Mouse (Mus musculus) CD4-positive naive resting alpha-beta T cell, adult 76 days (primary cell): Measurements from ENCODE around the gene Nxt1. TPM values are rescaled to one million over a fixed set of nuclear protein-coding genes. Genes with fewer than 3 reads are reported as not detected.

Experiments used
- total RNA-seq: library from RNA; stranded (reverse); gene quantifications from one replicate; pipeline ENCODE4 v1.2.4, GENCODE M21; 2023

Nxt1 gene
- total RNA-seq: 14.8 TPM

GRCm38 (mm10) chr2:148672199-148673096 is at the start of gene Nxt1:
TSS of gene Nxt1 (plus strand) at chr2:148672601.

GRCm38 (mm10) chr2:148680775-148681291 is 8.4 kb downstream of the Nxt1 start, which contains the start of gene Gzf1:
TSS of gene Gzf1 (plus strand) at chr2:148681023.

Other genes starting within 250 kb of the Nxt1 start
- gene Cd93, start 229.0 kb upstream of the Nxt1 start, total RNA-seq: 2.0 TPM
- 6.7 TPM for gene Gzf1, start 8.4 kb downstream of the Nxt1 start, total RNA-seq
- 0.62 TPM for gene Napb, start 59.9 kb downstream of the Nxt1 start, total RNA-seq
- gene Cstl1, start 77.8 kb downstream of the Nxt1 start, total RNA-seq: not detected
- gene Cst11, start 98.9 kb downstream of the Nxt1 start, total RNA-seq: not detected
- not detected for gene 8030411F24Rik, start 109.4 kb downstream of the Nxt1 start, total RNA-seq
- gene Cst12, start 116.8 kb downstream of the Nxt1 start, total RNA-seq: not detected
- not detected for gene Cst8, start 126.2 kb downstream of the Nxt1 start, total RNA-seq
- not detected for gene Cst13, start 147.5 kb downstream of the Nxt1 start, total RNA-seq
- gene Cst9, start 162.5 kb downstream of the Nxt1 start, total RNA-seq: not detected
- not detected for gene 9230104L09Rik, start 192.4 kb downstream of the Nxt1 start, total RNA-seq
- 76.8 TPM for gene Cst3, start 203.1 kb downstream of the Nxt1 start, total RNA-seq